Mouse (Mus musculus) CH12.LX (cell line): ENCODE data around the gene Aven. TPM values are rescaled to one million over a fixed set of nuclear protein-coding genes. Genes with fewer than 3 reads are reported as not detected.

Experiments used
- DNase-seq: peaks from one replicate; pipeline ENCODE4 v3.0.0-alpha.2; 2013; ENCODE audit errors: extremely low read depth
- H3K27ac ChIP-seq: 2 replicates; pipeline ENCODE4 v1.5.1; 2012; ENCODE audit warnings: low read depth, mild to moderate bottlenecking, control low read depth, moderate library complexity; ENCODE audit not compliant: insufficient read depth
- H3K27me3 ChIP-seq: replicated peaks from 2 replicates; pipeline ENCODE3; 2012; ENCODE audit warnings: inconsistent platforms
- H3K36me3 ChIP-seq, 2 experiments: replicated peaks in 1 of 2; 2 replicates each; pipeline versions ENCODE3 to v1.6.1; 2012; ENCODE audit warnings: inconsistent platforms in 1 of 2, low read length in 1 of 2, mild to moderate bottlenecking in 1 of 2, mixed read lengths in 1 of 2, moderate library complexity in 1 of 2; ENCODE audit not compliant: control insufficient read depth in 1 of 2, insufficient read depth in 1 of 2
- H3K4me1 ChIP-seq, 2 experiments: 2 replicates each; pipeline ENCODE4 v1.6.1; 2012; ENCODE audit warnings: inconsistent platforms in 1 of 2, moderate library complexity in 1 of 2; ENCODE audit not compliant: insufficient read depth in 2 of 2, control insufficient read depth in 1 of 2
- H3K4me2 ChIP-seq: 2 replicates; pipeline ENCODE4 v1.6.1; 2012; ENCODE audit warnings: low read depth, mild to moderate bottlenecking, control low read depth; ENCODE audit not compliant: poor library complexity, insufficient read depth, severe bottlenecking
- H3K4me3 ChIP-seq, 3 experiments: fragments of 150-350 bp in 1 of 3; sonication (generic) in 1 of 3; replicated peaks in 1 of 3; 2 replicates each; pipeline versions ENCODE3 to v1.5.1; 2011 to 2012; ENCODE audit warnings: low read depth in 2 of 3, low read length in 2 of 3, mild to moderate bottlenecking in 2 of 3, moderate library complexity in 2 of 3, control low read depth in 1 of 3, improper control_type of control experiment in 1 of 3, inconsistent platforms in 1 of 3, mixed read lengths in 1 of 3; ENCODE audit not compliant: poor library complexity in 1 of 3
- H3K79me2 ChIP-seq: replicated peaks from 2 replicates; pipeline ENCODE4 v1.6.1; 2012; ENCODE audit warnings: mild to moderate bottlenecking, moderate library complexity; ENCODE audit not compliant: control insufficient read depth, poor library complexity, insufficient read depth, severe bottlenecking; ENCODE audit errors: extremely low read depth
- H3K9ac ChIP-seq: 2 replicates; pipeline ENCODE4 v1.6.1; 2012; ENCODE audit warnings: low read depth, mild to moderate bottlenecking, control low read depth, moderate library complexity; ENCODE audit not compliant: insufficient read depth
- H3K9me3 ChIP-seq: replicated peaks from 2 replicates; pipeline ENCODE3; 2012; ENCODE audit warnings: low read length, inconsistent platforms, mixed read lengths
- HCFC1 ChIP-seq: IDR thresholded peaks from 2 replicates; pipeline ENCODE4 v1.6.1; 2012; ENCODE audit warnings: low read depth, mild to moderate bottlenecking, inconsistent platforms, low read length, improper control_type of control experiment
- IRF4 ChIP-seq: IDR thresholded peaks from 2 replicates; pipeline ENCODE4 v1.6.1; 2014; ENCODE audit warnings: low read depth, mild to moderate bottlenecking, inconsistent platforms, low read length, improper control_type of control experiment
- MAX ChIP-seq: IDR thresholded peaks from 2 replicates; pipeline ENCODE4 v1.6.1; 2011; ENCODE audit warnings: low read length, improper control_type of control experiment
- MAZ ChIP-seq: IDR thresholded peaks from 2 replicates; pipeline ENCODE4 v1.6.1; 2012; ENCODE audit warnings: low read depth, mild to moderate bottlenecking, inconsistent platforms, low read length, improper control_type of control experiment, moderate library complexity
- MEF2A ChIP-seq: IDR thresholded peaks from 2 replicates; pipeline ENCODE4 v1.6.1; 2014; ENCODE audit warnings: low read depth, mild to moderate bottlenecking, inconsistent platforms, low read length, improper control_type of control experiment, borderline replicate concordance
- PAX5 ChIP-seq: IDR thresholded peaks from 2 replicates; pipeline ENCODE4 v1.6.1; 2012; ENCODE audit warnings: low read length, inconsistent platforms, mixed read lengths
- SMC3 ChIP-seq: IDR thresholded peaks from 2 replicates; pipeline ENCODE4 v1.6.1; 2011; ENCODE audit warnings: low read depth, low read length, improper control_type of control experiment
- TCF12 ChIP-seq: IDR thresholded peaks from 2 replicates; pipeline ENCODE4 v1.6.1; 2014; ENCODE audit warnings: low read depth, mild to moderate bottlenecking, inconsistent platforms, low read length, improper control_type of control experiment
- UBTF ChIP-seq: IDR thresholded peaks from 2 replicates; pipeline ENCODE4 v1.6.1; 2012; ENCODE audit warnings: low read depth, mild to moderate bottlenecking, inconsistent platforms, low read length, improper control_type of control experiment, moderate library complexity
- dilution Hi-C: fragments of 300-500 bp; cut with MboI; formaldehyde crosslinking; loops from 2 replicates; pipeline ENCODE4 v1.14.3; 2020; ENCODE audit warnings: low sequenced_read_pairs; ENCODE audit not compliant: extremely low pct_unique_long_range_greater_than_20kb, extremely low pct_ligation_motif_present
- in situ Hi-C: fragments of 300-500 bp; cut with MboI; formaldehyde crosslinking; loops from 3 replicates; pipeline ENCODE4 v1.14.3; 2019; ENCODE audit warnings: low sequenced_read_pairs, low pct_ligation_motif_present, low pct_unique_long_range_greater_than_20kb, mixed read lengths
- polyA plus RNA-seq: library from polyadenylated mRNA; unstranded; fragments of >175 nt; gene quantifications from 2 replicates; pipeline ENCODE4 v1.2.1, GENCODE M21; 2012; ENCODE audit warnings: low read depth; ENCODE audit not compliant: insufficient read length
- total RNA-seq, 2 experiments: library from RNA; depleted of rRNA; stranded (reverse); fragments of 300-350 nt in 1 of 2; fragments of >200 nt in 1 of 2; gene quantifications; 2 replicates each; pipeline ENCODE4 v1.2.3; 2012 to 2014

The Aven gene
- total and polyA plus RNA-seq, 3 experiments, result 21.2 to 44.3 (median 33.9) TPM

GRCm38 (mm10) chr2:112676175-112676574 is 183.4 kb downstream of the Aven start:
- H3K4me3 ChIP-seq, result no peak overlapping the region
- no peaks in the 10 kb centered on the region for H3K79me2 ChIP-seq
- no peaks in the 10 kb centered on the region for H3K4me1 ChIP-seq
- no peak overlapping the region for H3K27ac ChIP-seq
- no peak for TF ChIP-seq TCF12
- no peak overlapping the region for H3K4me2 ChIP-seq
- in situ Hi-C loops (no loop called here), dilution Hi-C loops (no loop called here)
- no peaks in the 10 kb centered on the region for H3K9me3 ChIP-seq
- no peaks in the 10 kb centered on the region for H3K27me3 ChIP-seq
- no peak for DNase-seq
- no peak overlapping the region for H3K9ac ChIP-seq
- no peaks in the 10 kb centered on the region for H3K36me3 ChIP-seq

DNA sequence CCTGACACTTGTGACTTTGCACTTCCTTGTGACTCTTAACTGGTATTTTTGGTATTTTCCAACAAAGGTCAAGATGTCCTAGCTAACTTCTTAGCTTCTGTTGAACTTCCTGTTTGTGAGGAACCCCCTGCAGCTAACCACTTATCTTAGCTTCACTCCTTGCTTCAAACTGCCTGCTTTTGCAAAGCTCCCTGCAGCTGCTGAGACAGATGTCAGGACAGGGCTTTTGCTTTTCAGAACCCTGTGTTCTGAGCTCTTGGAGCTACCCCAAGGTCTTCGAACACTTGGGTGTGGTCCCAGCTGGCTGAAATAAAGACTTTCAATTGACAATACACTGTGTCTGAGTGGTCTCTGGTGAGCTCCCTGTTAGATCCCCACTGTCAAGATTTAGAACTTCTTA is 184.0 kb downstream of the Aven start:
- Histone ChIP-seq H3K79me2 (no peaks in the 10 kb centered on the region), H3K27ac (no peak overlapping the region), H3K36me3 (no peaks in the 10 kb centered on the region), H3K4me3 (no peak overlapping the region), H3K4me1 (no peaks in the 10 kb centered on the region), H3K4me2 (no peak overlapping the region), H3K27me3 (no peaks in the 10 kb centered on the region), H3K9me3 (no peaks in the 10 kb centered on the region), H3K9ac (no peak overlapping the region)
- TF ChIP-seq PAX5 (no peak), MAX (no peak), MEF2A (no peak), SMC3 (no peak), HCFC1 (no peak), MAZ (no peak), UBTF (no peak)
- DNase-seq, result peak; percentile 3
- in situ Hi-C loops (no loop called here), dilution Hi-C loops (no loop called here)

GRCm38 (mm10) chr2:112677246-112677645 is 184.5 kb downstream of the Aven start:
- no peak for TF ChIP-seq IRF4
- dilution Hi-C loops (no loop called here), in situ Hi-C loops (no loop called here)
- H3K27me3 ChIP-seq, result no peaks in the 10 kb centered on the region
- H3K79me2 ChIP-seq, result no peaks in the 10 kb centered on the region
- H3K9ac ChIP-seq, result no peak overlapping the region
- no peaks in the 10 kb centered on the region for H3K36me3 ChIP-seq
- H3K27ac ChIP-seq, result no peak overlapping the region
- DNase-seq, result no peak
- no peaks in the 10 kb centered on the region for H3K4me1 ChIP-seq
- H3K4me2 ChIP-seq, result no peak overlapping the region
- H3K4me3 ChIP-seq, result no peak overlapping the region
- H3K9me3 ChIP-seq, result no peaks in the 10 kb centered on the region
